Mouse (Mus musculus) kidney, embryonic 15.5 days (tissue): ENCODE results near the gene Sh2b1. TPM values are rescaled to one million over a fixed set of nuclear protein-coding genes. Genes with fewer than 3 reads are reported as not detected.

ENCODE experiments used
- ATAC-seq: fragments of 200-750 bp; cut with Nextera tagmentation; replicated peaks from 2 replicates; pipeline ENCODE4 v1.8.0; 2017; ENCODE audit warnings: moderate TSS enrichment; ENCODE audit not compliant: low FRiP score
- H3K27ac ChIP-seq: fragments of 300-500 bp; sonication (generic); 2 replicates; pipeline ENCODE4 v1.5.1; 2015; ENCODE audit warnings: mild to moderate bottlenecking, inconsistent platforms
- H3K27me3 ChIP-seq: fragments of 300-500 bp; sonication (generic); 2 replicates; pipeline ENCODE4 v1.6.1; 2015; ENCODE audit warnings: inconsistent platforms
- H3K36me3 ChIP-seq: fragments of 300-500 bp; sonication (generic); 2 replicates; pipeline ENCODE4 v1.6.1; 2015; ENCODE audit warnings: inconsistent platforms
- H3K4me1 ChIP-seq: fragments of 300-500 bp; sonication (generic); 2 replicates; pipeline ENCODE4 v1.6.1; 2015; ENCODE audit warnings: inconsistent platforms
- H3K4me2 ChIP-seq: fragments of 300-500 bp; sonication (generic); 2 replicates; pipeline ENCODE4 v1.6.1; 2015; ENCODE audit warnings: moderate library complexity, mild to moderate bottlenecking, inconsistent platforms
- H3K4me3 ChIP-seq: fragments of 300-500 bp; sonication (generic); replicated peaks from 2 replicates; pipeline ENCODE4 v1.5.1; 2015; ENCODE audit warnings: mild to moderate bottlenecking, inconsistent platforms
- H3K9ac ChIP-seq: fragments of 300-500 bp; sonication (generic); 2 replicates; pipeline ENCODE4 v1.6.1; 2015; ENCODE audit warnings: mild to moderate bottlenecking, inconsistent platforms
- H3K9me3 ChIP-seq: fragments of 300-500 bp; sonication (generic); replicated peaks from 2 replicates; pipeline ENCODE4 v1.6.1; 2016; ENCODE audit warnings: inconsistent platforms
- WGBS: fragments of 180-500 bp; shearing (Covaris S2); methylation state at CpG from one replicate; pipeline ENCODE4 v1.1.7; 2015; ENCODE audit warnings: mixed read lengths; 5-methylcytosine and 5-hydroxymethylcytosine counted together
- polyA plus RNA-seq: library from polyadenylated mRNA; unstranded; fragments of >200 nt; fragmentation: Nextera tagmentation; extraction: Ambion mirVana; gene quantifications from 2 replicates; pipeline ENCODE4 v1.2.1, GENCODE M21; 2015

Gene Sh2b1
- polyA plus RNA-seq, 1 experiment from 2014 or later: 56.0 TPM

GRCm38 (mm10) chr7:126428154-126428553 lies 47.1 kb downstream of the Sh2b1 start:
- Histone ChIP-seq H3K27me3 (no peaks in the 10 kb centered on the region), H3K4me1 (peaks cover 15% of the 10 kb centered on the region), H3K36me3 (peaks cover 13% of the 10 kb centered on the region), H3K9me3 (0 out of 2 replicates have a peak, but pooled peaks cover 3% of the 10 kb centered on the region), H3K27ac (peak overlapping the region; percentile 96), H3K9ac (peak overlapping the region; percentile 67), H3K4me2 (peak overlapping the region; percentile 79), H3K4me3 (peak overlapping the region; percentile 72)
- no peak for ATAC-seq
- 15% methylated on average over 4 of the region's 4 CpGs for WGBS

- H3K27me3 ChIP-seq: no peaks in the 10 kb centered on the region
- peaks cover 9% of the 10 kb centered on the region for H3K36me3 ChIP-seq
- peaks cover 15% of the 10 kb centered on the region for H3K4me1 ChIP-seq
- ATAC-seq: no peak
- 0 out of 2 replicates have a peak, but pooled peaks cover 3% of the 10 kb centered on the region for H3K9me3 ChIP-seq
- 50% methylated on average over 12 of the region's 13 CpGs for WGBS
- no peak overlapping the region for H3K4me3 ChIP-seq
- no peak overlapping the region for H3K4me2 ChIP-seq
- no peak overlapping the region for H3K9ac ChIP-seq
- no peak overlapping the region for H3K27ac ChIP-seq
Measured at GRCm38 (mm10) chr7:126427323-126427860, 47.8 kb downstream of the Sh2b1 start.

- Histone ChIP-seq H3K9ac (no peak overlapping the region), H3K4me3 (no peak overlapping the region), H3K27me3 (no peaks in the 10 kb centered on the region), H3K4me1 (peaks cover 10% of the 10 kb centered on the region), H3K4me2 (no peak overlapping the region), H3K36me3 (no peaks in the 10 kb centered on the region), H3K27ac (no peak overlapping the region), H3K9me3 (0 out of 2 replicates have a peak, but pooled peaks cover 3% of the 10 kb centered on the region)
- WGBS: 84% methylated on average over 6 of the region's 6 CpGs
- ATAC-seq: no peak
Measured at GRCm38 (mm10) chr7:126424161-126424560, 51.1 kb downstream of the Sh2b1 start.

DNA sequence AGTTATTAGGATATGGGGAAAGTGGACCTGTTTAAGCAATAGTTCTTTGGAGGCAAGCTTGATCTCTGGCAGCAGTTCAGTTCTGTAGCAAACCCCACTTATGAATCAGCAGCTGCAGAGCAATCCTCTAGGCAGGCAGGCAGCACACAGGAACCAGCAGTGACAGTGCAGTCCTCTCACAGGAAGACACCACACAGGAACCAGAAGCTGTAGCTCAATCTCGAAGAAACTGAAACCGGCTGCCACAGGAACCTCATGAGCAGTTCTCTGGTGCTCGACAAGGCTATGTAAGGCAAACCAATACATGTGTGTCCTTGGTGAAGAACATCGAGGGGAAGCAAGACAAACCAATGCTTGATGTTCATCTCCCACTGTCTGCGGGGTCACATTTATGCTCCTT lies 53.5 kb downstream of the Sh2b1 start:
- Histone ChIP-seq H3K27me3 (no peaks in the 10 kb centered on the region), H3K4me1 (peaks cover under 1% of the 10 kb centered on the region; the same call in 1 of the 2 replicates), H3K4me2 (no peak overlapping the region), H3K27ac (no peak overlapping the region), H3K36me3 (no peaks in the 10 kb centered on the region), H3K4me3 (no peak overlapping the region), H3K9ac (no peak overlapping the region), H3K9me3 (0 out of 2 replicates have a peak, but pooled peaks cover 3% of the 10 kb centered on the region)
- no peak for ATAC-seq
- WGBS: 80% methylated on average over 5 of the region's 5 CpGs

- peaks cover 3% of the 10 kb centered on the region; the same call in 1 of the 2 replicates for H3K4me1 ChIP-seq
- no peaks in the 10 kb centered on the region for H3K9me3 ChIP-seq
- no peak overlapping the region for H3K4me3 ChIP-seq
- H3K27me3 ChIP-seq: no peaks in the 10 kb centered on the region
- no peak for ATAC-seq
- H3K36me3 ChIP-seq: no peaks in the 10 kb centered on the region
- H3K9ac ChIP-seq: no peak overlapping the region
- no peak overlapping the region for H3K4me2 ChIP-seq
- WGBS: 70% methylated on average over 3 of the region's 3 CpGs
- H3K27ac ChIP-seq: no peak overlapping the region
Measured at GRCm38 (mm10) chr7:126418496-126418895, 56.7 kb downstream of the Sh2b1 start.

DNA sequence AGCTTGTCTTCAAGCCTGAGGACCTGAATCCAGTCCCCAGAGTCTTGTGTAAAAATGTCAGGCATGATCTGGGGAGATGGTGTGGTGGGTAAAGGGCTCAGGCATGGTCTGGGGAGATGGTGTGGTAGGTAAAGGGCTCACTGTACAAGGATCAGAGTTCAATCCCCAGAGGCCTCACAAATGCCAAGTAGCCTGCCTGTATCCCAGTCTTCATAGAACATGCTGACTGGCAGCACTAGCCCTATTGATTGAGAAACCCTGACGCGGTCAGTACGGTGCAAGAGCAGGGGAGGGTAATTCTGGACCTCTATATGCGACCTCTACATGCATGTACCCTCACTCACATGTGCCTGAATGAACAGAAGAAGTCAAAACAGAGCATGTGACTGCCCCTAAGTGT lies 57.6 kb downstream of the Sh2b1 start:
- Histone ChIP-seq H3K36me3 (no peaks in the 10 kb centered on the region), H3K4me1 (peaks cover 3% of the 10 kb centered on the region; the same call in 1 of the 2 replicates), H3K4me3 (no peak overlapping the region), H3K27me3 (no peaks in the 10 kb centered on the region), H3K9ac (no peak overlapping the region), H3K9me3 (no peaks in the 10 kb centered on the region), H3K4me2 (no peak overlapping the region), H3K27ac (no peak overlapping the region)
- WGBS: 82% methylated on average over 4 of the region's 4 CpGs
- no peak for ATAC-seq

- H3K4me1 ChIP-seq: peaks cover 3% of the 10 kb centered on the region; the same call in 1 of the 2 replicates
- 41% methylated on average over 8 of the region's 8 CpGs for WGBS
- H3K9ac ChIP-seq: no peak overlapping the region
- no peak overlapping the region for H3K4me3 ChIP-seq
- no peaks in the 10 kb centered on the region for H3K36me3 ChIP-seq
- H3K4me2 ChIP-seq: no peak overlapping the region
- H3K27me3 ChIP-seq: no peaks in the 10 kb centered on the region
- ATAC-seq: no peak
- H3K27ac ChIP-seq: no peak overlapping the region
- no peaks in the 10 kb centered on the region for H3K9me3 ChIP-seq
Measured at GRCm38 (mm10) chr7:126417045-126417444, 58.2 kb downstream of the Sh2b1 start.

Other genes starting within 250 kb of the Sh2b1 start
- gene Sbk1, start 202.8 kb downstream of the Sh2b1 start, polyA plus RNA-seq: 31.5 and 33.1 TPM in 2 replicates
- gene Lat, start 105.9 kb downstream of the Sh2b1 start, polyA plus RNA-seq: 2.3 and 3.0 TPM in 2 replicates
- gene Spns1, start 98.0 kb downstream of the Sh2b1 start, polyA plus RNA-seq: 58.9 and 70.8 TPM in 2 replicates
- gene Nfatc2ip, start 78.7 kb downstream of the Sh2b1 start, polyA plus RNA-seq: 2.8 and 2.9 TPM in 2 replicates
- 0.12 and 0.44 TPM in 2 replicates for gene Cd19, start 60.5 kb downstream of the Sh2b1 start, polyA plus RNA-seq
- gene Rabep2, start 46.7 kb downstream of the Sh2b1 start, polyA plus RNA-seq: 34.5 and 35.7 TPM in 2 replicates
- 13.4 and 25.1 TPM in 2 replicates for gene Atp2a1, start 12.3 kb downstream of the Sh2b1 start, polyA plus RNA-seq
- 154 and 156 TPM in 2 replicates for gene Tufm, start 11.9 kb upstream of the Sh2b1 start, polyA plus RNA-seq
- 49.3 and 51.7 TPM in 2 replicates for gene Atxn2l, start 28.0 kb upstream of the Sh2b1 start, polyA plus RNA-seq
- 231 and 236 TPM in 2 replicates for gene Eif3c, start 91.0 kb upstream of the Sh2b1 start, polyA plus RNA-seq
- gene Apobr, start 109.5 kb upstream of the Sh2b1 start, polyA plus RNA-seq: 0.72 and 0.82 TPM in 2 replicates
- gene Cln3, start 110.4 kb upstream of the Sh2b1 start, polyA plus RNA-seq: 36.0 and 38.8 TPM in 2 replicates
- not detected in 2 replicates for gene Il27, start 119.5 kb upstream of the Sh2b1 start, polyA plus RNA-seq
- 9.7 and 13.6 TPM in 2 replicates for gene Nupr1, start 155.4 kb upstream of the Sh2b1 start, polyA plus RNA-seq
- gene Sgf29, start 173.9 kb upstream of the Sh2b1 start, polyA plus RNA-seq: 48.2 and 55.0 TPM in 2 replicates
- gene Sult1a1, start 201.0 kb upstream of the Sh2b1 start, polyA plus RNA-seq: 6.2 and 8.3 TPM in 2 replicates
- gene Bola2, start 220.0 kb upstream of the Sh2b1 start, polyA plus RNA-seq: 144 and 146 TPM in 2 replicates
- gene Slx1b, start 220.4 kb upstream of the Sh2b1 start, polyA plus RNA-seq: 12.9 and 13.1 TPM in 2 replicates
- gene Coro1a, start 232.4 kb upstream of the Sh2b1 start, polyA plus RNA-seq: 17.9 and 24.3 TPM in 2 replicates